Mouse (Mus musculus) lung, postnatal 0 days (tissue): Measurements from ENCODE around the gene Cdkal1.

Source experiments
- CTCF ChIP-seq: IDR thresholded peaks from 2 replicates; pipeline ENCODE4 v1.5.1; 2016; ENCODE audit warnings: antibody characterized with exemption, mild to moderate bottlenecking
- EP300 ChIP-seq: IDR thresholded peaks from 2 replicates; pipeline ENCODE4 v1.6.1; 2016; ENCODE audit warnings: antibody characterized with exemption, mild to moderate bottlenecking, control low read depth

- TF ChIP-seq CTCF (no peak), EP300 (no peak)
Measured at GRCm38 (mm10) chr13:29208749-29209148, 646.7 kb downstream of the Cdkal1 start.
